Mouse (Mus musculus): ENCODE results near the gene Fars2.
"Not testable (repeated sequence)": the region's sequence is repeated elsewhere in the genome, so short reads cannot be mapped to it uniquely, and the experiment has no call there.

Gene Fars2

GRCm38 (mm10) chr13:36297950-36298781, 181.0 kb downstream of the Fars2 start:
- peak in 1 of 2 experiments; percentile 22 for DNase-seq

GRCm38 (mm10) chr13:36298782-36299031, 181.5 kb downstream of the Fars2 start:
- DNase-seq, result no peak

GRCm38 (mm10) chr13:36302770-36303169, 185.6 kb downstream of the Fars2 start:
- no peak for DNase-seq

GRCm38 (mm10) chr13:36305306-36305705, 188.1 kb downstream of the Fars2 start:
- no peak for DNase-seq

GRCm38 (mm10) chr13:36307386-36307785, 190.2 kb downstream of the Fars2 start:
- DNase-seq, result no peak

- DNase-seq, result no peak
Observed at GRCm38 (mm10) chr13:36309160-36309559, 191.9 kb downstream of the Fars2 start.

- peak in 1 of 2 experiments; percentile 22 for DNase-seq
Observed at GRCm38 (mm10) chr13:36314218-36314617, 197.0 kb downstream of the Fars2 start.

GRCm38 (mm10) chr13:36314860-36315800, 197.9 kb downstream of the Fars2 start:
- DNase-seq, result no peak

GRCm38 (mm10) chr13:36317824-36318223, 200.6 kb downstream of the Fars2 start:
- no peak for DNase-seq

- no peak for DNase-seq
Observed at GRCm38 (mm10) chr13:36324624-36325023, 207.4 kb downstream of the Fars2 start.

- DNase-seq, result no peak
Observed at GRCm38 (mm10) chr13:36326539-36326938, 209.3 kb downstream of the Fars2 start.

GRCm38 (mm10) chr13:36329871-36330270, 212.7 kb downstream of the Fars2 start:
- no peak for DNase-seq

- no peak for DNase-seq
Observed at GRCm38 (mm10) chr13:36330542-36330941, 213.3 kb downstream of the Fars2 start.

- no peak for DNase-seq
Observed at GRCm38 (mm10) chr13:36334748-36335147, 217.5 kb downstream of the Fars2 start.

- DNase-seq, result peak in 1 of 2 experiments; percentile 28
Observed at GRCm38 (mm10) chr13:36351529-36351928, 234.3 kb downstream of the Fars2 start.

GRCm38 (mm10) chr13:36357469-36357868, 240.3 kb downstream of the Fars2 start:
- no peak for DNase-seq

GRCm38 (mm10) chr13:36361419-36361818, 244.2 kb downstream of the Fars2 start:
- DNase-seq, result no peak

- DNase-seq, result not testable (repeated sequence)
Observed at GRCm38 (mm10) chr13:36365719-36366118, 248.5 kb downstream of the Fars2 start.

- no peak for DNase-seq
Observed at GRCm38 (mm10) chr13:36366304-36366703, 249.1 kb downstream of the Fars2 start.

GRCm38 (mm10) chr13:36367712-36368491, 250.7 kb downstream of the Fars2 start:
- DNase-seq, result no peak

GRCm38 (mm10) chr13:36368799-36369198, 251.6 kb downstream of the Fars2 start:
- DNase-seq, result no peak

GRCm38 (mm10) chr13:36369400-36369799, 252.2 kb downstream of the Fars2 start:
- DNase-seq, result no peak

- no peak for DNase-seq
Observed at GRCm38 (mm10) chr13:36383236-36383635, 266.0 kb downstream of the Fars2 start.

All from lung, postnatal 4 days (tissue).